Mouse (Mus musculus): ENCODE data around the gene AI661453.

DNA sequence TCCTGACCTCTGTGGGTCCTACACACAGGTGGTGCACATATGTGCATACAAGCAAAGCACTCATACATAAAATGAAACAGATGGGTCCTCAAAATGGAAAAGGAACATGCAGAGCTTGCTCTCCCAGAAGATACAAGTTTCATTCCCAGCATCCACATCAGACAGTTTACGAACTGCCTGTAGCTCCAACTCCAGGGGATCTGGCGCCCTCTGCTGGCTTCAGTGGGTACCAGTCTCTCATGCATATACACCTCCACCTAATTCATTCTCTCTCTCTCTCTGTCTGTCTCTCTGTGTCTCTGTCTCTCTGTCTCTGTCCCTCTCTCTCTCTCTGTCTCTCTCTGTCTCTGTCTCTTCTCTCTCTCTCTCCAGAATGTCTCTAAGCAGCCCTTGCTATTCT, 46.0 kb downstream of the AI661453 start:
- TF ChIP-seq CTCF (conservative IDR thresholded peaks at IDR 0.05; ENCODE audit: low read length) (peak; percentile 91), POU5F1 (IDR thresholded peaks at IDR 0.05; ENCODE audit: borderline replicate concordance, low read length) (no peak), NANOG (IDR thresholded peaks at IDR 0.05; ENCODE audit: borderline replicate concordance, low read length) (no peak)
